Mouse (Mus musculus) CH12.LX (cell line): ENCODE data around the gene Krt17. TPM values are rescaled to one million over a fixed set of nuclear protein-coding genes. Genes with fewer than 3 reads are reported as not detected.

Experiments
- DNase-seq: peaks from one replicate; pipeline ENCODE4 v3.0.0-alpha.2; 2013; ENCODE audit errors: extremely low read depth
- H3K27ac ChIP-seq: 2 replicates; pipeline ENCODE4 v1.5.1; 2012; ENCODE audit warnings: low read depth, mild to moderate bottlenecking, control low read depth, moderate library complexity; ENCODE audit not compliant: insufficient read depth
- H3K27me3 ChIP-seq: replicated peaks from 2 replicates; pipeline ENCODE3; 2012; ENCODE audit warnings: inconsistent platforms
- H3K36me3 ChIP-seq, 2 experiments: replicated peaks in 1 of 2; 2 replicates each; pipeline versions ENCODE3 to v1.6.1; 2012; ENCODE audit warnings: inconsistent platforms in 1 of 2, low read length in 1 of 2, mild to moderate bottlenecking in 1 of 2, mixed read lengths in 1 of 2, moderate library complexity in 1 of 2; ENCODE audit not compliant: control insufficient read depth in 1 of 2, insufficient read depth in 1 of 2
- H3K4me1 ChIP-seq, 2 experiments: 2 replicates each; pipeline ENCODE4 v1.6.1; 2012; ENCODE audit warnings: inconsistent platforms in 1 of 2, moderate library complexity in 1 of 2; ENCODE audit not compliant: insufficient read depth in 2 of 2, control insufficient read depth in 1 of 2
- H3K4me2 ChIP-seq: 2 replicates; pipeline ENCODE4 v1.6.1; 2012; ENCODE audit warnings: low read depth, mild to moderate bottlenecking, control low read depth; ENCODE audit not compliant: poor library complexity, insufficient read depth, severe bottlenecking
- H3K4me3 ChIP-seq, 3 experiments: fragments of 150-350 bp in 1 of 3; sonication (generic) in 1 of 3; replicated peaks in 1 of 3; 2 replicates each; pipeline versions ENCODE3 to v1.5.1; 2011 to 2012; ENCODE audit warnings: low read depth in 2 of 3, low read length in 2 of 3, mild to moderate bottlenecking in 2 of 3, moderate library complexity in 2 of 3, control low read depth in 1 of 3, improper control_type of control experiment in 1 of 3, inconsistent platforms in 1 of 3, mixed read lengths in 1 of 3; ENCODE audit not compliant: poor library complexity in 1 of 3
- H3K79me2 ChIP-seq: replicated peaks from 2 replicates; pipeline ENCODE4 v1.6.1; 2012; ENCODE audit warnings: mild to moderate bottlenecking, moderate library complexity; ENCODE audit not compliant: control insufficient read depth, poor library complexity, insufficient read depth, severe bottlenecking; ENCODE audit errors: extremely low read depth
- H3K9ac ChIP-seq: 2 replicates; pipeline ENCODE4 v1.6.1; 2012; ENCODE audit warnings: low read depth, mild to moderate bottlenecking, control low read depth, moderate library complexity; ENCODE audit not compliant: insufficient read depth
- H3K9me3 ChIP-seq: replicated peaks from 2 replicates; pipeline ENCODE3; 2012; ENCODE audit warnings: low read length, inconsistent platforms, mixed read lengths
- BHLHE40 ChIP-seq: IDR thresholded peaks from 2 replicates; pipeline ENCODE4 v1.6.1; 2011; ENCODE audit warnings: mild to moderate bottlenecking, low read depth, low read length, improper control_type of control experiment
- E2F4 ChIP-seq: IDR thresholded peaks from 2 replicates; pipeline ENCODE4 v1.6.1; 2011; ENCODE audit warnings: low read depth, low read length, improper control_type of control experiment; ENCODE audit not compliant: insufficient replicate concordance
- ELF1 ChIP-seq: IDR thresholded peaks from 2 replicates; pipeline ENCODE4 v1.6.1; 2014; ENCODE audit warnings: low read depth, mild to moderate bottlenecking, inconsistent platforms, low read length, improper control_type of control experiment
- EP300 ChIP-seq: IDR thresholded peaks from 2 replicates; pipeline ENCODE4 v1.6.1; 2011; ENCODE audit warnings: low read length, improper control_type of control experiment
- HCFC1 ChIP-seq: IDR thresholded peaks from 2 replicates; pipeline ENCODE4 v1.6.1; 2012; ENCODE audit warnings: low read depth, mild to moderate bottlenecking, inconsistent platforms, low read length, improper control_type of control experiment
- JUN ChIP-seq: IDR thresholded peaks from 2 replicates; pipeline ENCODE4 v1.6.1; 2011; ENCODE audit warnings: low read depth, mild to moderate bottlenecking, low read length, improper control_type of control experiment, moderate library complexity; ENCODE audit not compliant: insufficient read depth
- MAFK ChIP-seq: IDR thresholded peaks from 2 replicates; pipeline ENCODE4 v1.6.1; 2011; ENCODE audit warnings: low read length, improper control_type of control experiment; ENCODE audit not compliant: insufficient replicate concordance
- MAZ ChIP-seq: IDR thresholded peaks from 2 replicates; pipeline ENCODE4 v1.6.1; 2012; ENCODE audit warnings: low read depth, mild to moderate bottlenecking, inconsistent platforms, low read length, improper control_type of control experiment, moderate library complexity
- MXI1 ChIP-seq: IDR thresholded peaks from 2 replicates; pipeline ENCODE4 v1.6.1; 2011; ENCODE audit warnings: mild to moderate bottlenecking, low read depth, low read length, improper control_type of control experiment
- MYC ChIP-seq: IDR thresholded peaks from 2 replicates; pipeline ENCODE4 v1.6.1; 2011; ENCODE audit warnings: low read depth, mild to moderate bottlenecking, improper control_type of control experiment, low read length
- NELFE ChIP-seq: IDR thresholded peaks from 2 replicates; pipeline ENCODE4 v1.6.1; 2011; ENCODE audit warnings: low read depth, low read length, improper control_type of control experiment
- POLR2AphosphoS2 ChIP-seq: IDR thresholded peaks from 2 replicates; pipeline ENCODE4 v1.6.1; 2011; ENCODE audit warnings: low read depth, low read length, improper control_type of control experiment
- RAD21 ChIP-seq: IDR thresholded peaks from 2 replicates; pipeline ENCODE4 v1.6.1; 2011; ENCODE audit warnings: low read depth, mild to moderate bottlenecking, low read length, improper control_type of control experiment, moderate library complexity
- TBP ChIP-seq: conservative IDR thresholded peaks from 2 replicates; pipeline ENCODE4 v1.6.1; 2011; ENCODE audit warnings: low read depth, low read length, improper control_type of control experiment
- TCF12 ChIP-seq: IDR thresholded peaks from 2 replicates; pipeline ENCODE4 v1.6.1; 2014; ENCODE audit warnings: low read depth, mild to moderate bottlenecking, inconsistent platforms, low read length, improper control_type of control experiment
- ZMIZ1 ChIP-seq: IDR thresholded peaks from 2 replicates; pipeline ENCODE4 v1.6.1; 2012; ENCODE audit warnings: low read depth, mild to moderate bottlenecking, inconsistent platforms, low read length, improper control_type of control experiment
- dilution Hi-C: fragments of 300-500 bp; cut with MboI; formaldehyde crosslinking; loops from 2 replicates; pipeline ENCODE4 v1.14.3; 2020; ENCODE audit warnings: low sequenced_read_pairs; ENCODE audit not compliant: extremely low pct_unique_long_range_greater_than_20kb, extremely low pct_ligation_motif_present
- in situ Hi-C: fragments of 300-500 bp; cut with MboI; formaldehyde crosslinking; loops from 3 replicates; pipeline ENCODE4 v1.14.3; 2019; ENCODE audit warnings: low sequenced_read_pairs, low pct_ligation_motif_present, low pct_unique_long_range_greater_than_20kb, mixed read lengths
- polyA plus RNA-seq: library from polyadenylated mRNA; unstranded; fragments of >175 nt; gene quantifications from 2 replicates; pipeline ENCODE4 v1.2.1, GENCODE M21; 2012; ENCODE audit warnings: low read depth; ENCODE audit not compliant: insufficient read length
- total RNA-seq, 2 experiments: library from RNA; depleted of rRNA; stranded (reverse); fragments of 300-350 nt in 1 of 2; fragments of >200 nt in 1 of 2; gene quantifications; 2 replicates each; pipeline ENCODE4 v1.2.3; 2012 to 2014

Gene Krt17
- total and polyA plus RNA-seq, 3 experiments, result 0.76 TPM; not detected in 2

DNA sequence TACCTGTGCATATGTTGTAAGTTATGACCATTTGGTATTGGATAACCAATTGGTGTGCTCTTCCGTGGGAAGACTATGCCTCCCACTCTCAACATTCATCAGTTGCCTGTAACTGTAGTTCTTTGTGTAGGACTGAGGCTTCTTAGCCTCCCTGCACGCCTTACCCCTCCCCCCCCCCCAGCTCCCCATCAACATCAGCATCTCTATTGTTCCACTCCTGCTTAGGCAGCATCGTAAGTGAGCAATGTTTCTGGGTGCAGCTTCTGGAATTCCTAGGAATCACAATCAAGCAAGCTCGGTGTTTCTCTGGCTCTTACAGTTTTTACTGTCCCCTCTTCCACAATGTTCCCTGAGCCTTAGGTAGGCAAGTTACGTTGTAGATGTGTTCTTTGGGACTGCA lies 14.6 kb upstream of the Krt17 start:
- H3K36me3 ChIP-seq, result no peaks in the 10 kb centered on the region
- TF ChIP-seq MAZ (no peak), EP300 (no peak), POLR2AphosphoS2 (no peak), MXI1 (no peak), HCFC1 (no peak), MAFK (no peak), TBP (no peak), JUN (no peak)
- TF ChIP-seq, all 38 proteins: peak for 0
- no peak overlapping the region for H3K9ac ChIP-seq

DNA sequence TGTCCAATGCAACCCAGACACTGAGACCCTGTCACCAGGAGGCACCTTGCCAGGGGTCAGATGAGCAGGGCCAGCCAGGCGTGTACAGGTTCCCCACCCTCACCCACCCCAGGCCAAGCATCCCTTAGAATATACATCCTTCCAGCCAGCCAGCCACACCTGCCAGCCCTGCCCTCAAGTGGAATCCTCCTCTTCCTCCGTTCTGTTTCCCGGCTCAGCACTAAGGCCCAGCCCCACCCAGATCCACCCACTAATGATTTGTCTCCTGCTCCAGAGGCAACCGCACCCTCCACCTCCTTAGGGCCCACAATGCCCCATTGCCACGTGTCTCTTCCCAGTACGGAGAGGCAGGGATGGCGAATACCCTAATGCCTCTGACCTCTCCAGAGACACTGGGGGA lies 13.9 kb upstream of the Krt17 start:
- Histone ChIP-seq H3K9ac (no peak overlapping the region), H3K4me1 (no peaks in the 10 kb centered on the region), H3K9me3 (no peaks in the 10 kb centered on the region), H3K27me3 (peaks cover 88% of the 10 kb centered on the region), H3K79me2 (no peaks in the 10 kb centered on the region), H3K4me3 (no peak overlapping the region), H3K4me2 (no peak overlapping the region), H3K36me3 (no peaks in the 10 kb centered on the region), H3K27ac (no peak overlapping the region)
- in situ Hi-C loops (loop anchor here (25.0 kb wide), 2 partner anchors 537 to 887 kb away; partner anchors contain the start of genes Gm14180 and Krt10), dilution Hi-C loops (no loop called here)
- DNase-seq, result no peak
- TF ChIP-seq MYC (no peak), TCF12 (no peak), ELF1 (no peak), ZMIZ1 (no peak), E2F4 (no peak), TBP (no peak), NELFE (no peak), RAD21 (no peak), BHLHE40 (no peak)

More for the DNA sequence above, 14.6 kb upstream of the Krt17 start:
- Histone ChIP-seq H3K79me2 (no peaks in the 10 kb centered on the region), H3K4me3 (no peak overlapping the region), H3K4me1 (no peaks in the 10 kb centered on the region), H3K27ac (no peak overlapping the region), H3K9me3 (no peaks in the 10 kb centered on the region), H3K27me3 (peaks cover 88% of the 10 kb centered on the region), H3K4me2 (no peak overlapping the region)
- no peak for DNase-seq
- in situ Hi-C loops (loop anchor here (25.0 kb wide), 2 partner anchors 538 to 888 kb away; partner anchors contain the start of genes Gm14180 and Krt10), dilution Hi-C loops (no loop called here)
